Mouse (Mus musculus): ENCODE measurements around the gene Imp3.
"Not testable (repeated sequence)": the region's sequence is repeated elsewhere in the genome, so short reads cannot be mapped to it uniquely, and the experiment has no call there.

The Imp3 gene

GRCm38 (mm10) chr9:56923841-56924650, 13.2 kb upstream of the Imp3 start:
- DNase-seq (ENCODE audit: low spot score) = no peak

GRCm38 (mm10) chr9:56924651-56925027, 12.6 kb upstream of the Imp3 start:
- peak; percentile 88 for DNase-seq (ENCODE audit: low spot score)

- DNase-seq (ENCODE audit: low spot score) = no peak
Measured at GRCm38 (mm10) chr9:56925291-56926024, 11.8 kb upstream of the Imp3 start.

- DNase-seq (ENCODE audit: low spot score) = no peak
Measured at GRCm38 (mm10) chr9:56926025-56926360, 11.3 kb upstream of the Imp3 start.

- no peak for DNase-seq (ENCODE audit: low spot score)
Measured at GRCm38 (mm10) chr9:56926387-56926786, 10.9 kb upstream of the Imp3 start.

- DNase-seq (ENCODE audit: low spot score) = peak; percentile 77
Measured at GRCm38 (mm10) chr9:56927191-56928012, 9.9 kb upstream of the Imp3 start.

GRCm38 (mm10) chr9:56928041-56928811, 9.0 kb upstream of the Imp3 start, which contains the start of gene Snx33:
Gene Snx33, minus strand, starts transcription at chr9:56928371.
- peak; percentile 93 for DNase-seq (ENCODE audit: low spot score)

- DNase-seq (ENCODE audit: low spot score) = no peak
Measured at GRCm38 (mm10) chr9:56929496-56929895, 7.8 kb upstream of the Imp3 start.

GRCm38 (mm10) chr9:56930556-56930955, 6.7 kb upstream of the Imp3 start:
- DNase-seq (ENCODE audit: low spot score) = no peak

- no peak for DNase-seq (ENCODE audit: low spot score)
Measured at GRCm38 (mm10) chr9:56936861-56937222, 433 bp upstream of the Imp3 start.

GRCm38 (mm10) chr9:56938374-56938773, 1.1 kb downstream of the Imp3 start:
- peak; percentile 65 for DNase-seq (ENCODE audit: low spot score)

GRCm38 (mm10) chr9:56947481-56947880, 10.2 kb downstream of the Imp3 start:
- DNase-seq (ENCODE audit: low spot score) = peak; percentile 59

GRCm38 (mm10) chr9:56948699-56949098, 11.4 kb downstream of the Imp3 start:
- DNase-seq (ENCODE audit: low spot score) = not testable (repeated sequence)

- peak; percentile 42 for DNase-seq (ENCODE audit: low spot score)
Measured at GRCm38 (mm10) chr9:56949767-56950166, 12.5 kb downstream of the Imp3 start.

GRCm38 (mm10) chr9:56950414-56951400, 13.4 kb downstream of the Imp3 start, which contains the start of gene Snupn:
Gene Snupn, plus strand, starts transcription at chr9:56950878.
- DNase-seq (ENCODE audit: low spot score) = peak; percentile 98

GRCm38 (mm10) chr9:56953562-56953961, 16.3 kb downstream of the Imp3 start:
- DNase-seq (ENCODE audit: low spot score) = no peak

GRCm38 (mm10) chr9:56956966-56957675, 19.8 kb downstream of the Imp3 start:
- DNase-seq (ENCODE audit: low spot score) = no peak

- DNase-seq (ENCODE audit: low spot score) = no peak
Measured at GRCm38 (mm10) chr9:56958689-56959088, 21.4 kb downstream of the Imp3 start.

GRCm38 (mm10) chr9:56961591-56961990, 24.3 kb downstream of the Imp3 start:
- no peak for DNase-seq (ENCODE audit: low spot score)

GRCm38 (mm10) chr9:56970158-56970557, 32.9 kb downstream of the Imp3 start:
- no peak for DNase-seq (ENCODE audit: low spot score)

All from adipocyte (in vitro differentiated cells).